Mouse (Mus musculus): ENCODE data around the gene Itga6.
A peak's percentile ranks its signal among the peaks of the same experiment; 100 is the strongest.

The Itga6 gene

GRCm38 (mm10) chr2:71863531-71864173, 118.2 kb downstream of the Itga6 start:
- DNase-seq = no peak

- no peak for DNase-seq
These were observed 119.6 kb downstream of the Itga6 start for GRCm38 (mm10) chr2:71865022-71865421.

GRCm38 (mm10) chr2:71865935-71866334, 120.5 kb downstream of the Itga6 start:
- no peak for DNase-seq

GRCm38 (mm10) chr2:71866565-71866964, 121.1 kb downstream of the Itga6 start:
- DNase-seq = no peak

- no peak for DNase-seq
These were observed 121.6 kb downstream of the Itga6 start for GRCm38 (mm10) chr2:71867019-71867418.

- peak; percentile 55 for DNase-seq
These were observed 122.1 kb downstream of the Itga6 start for GRCm38 (mm10) chr2:71867480-71867879.

GRCm38 (mm10) chr2:71868256-71868655, 122.8 kb downstream of the Itga6 start:
- DNase-seq = no peak

- no peak for DNase-seq
These were observed 126.7 kb downstream of the Itga6 start for GRCm38 (mm10) chr2:71872141-71872540.

- peak; percentile 99 for DNase-seq
These were observed 127.5 kb downstream of the Itga6 start, which contains the start of gene Pdk1 for GRCm38 (mm10) chr2:71872801-71873443. Gene Pdk1 (plus strand): TSS chr2:71873224.

GRCm38 (mm10) chr2:71873474-71874322, 128.3 kb downstream of the Itga6 start:
- DNase-seq = peak; percentile 75

- DNase-seq = no peak
These were observed 129.0 kb downstream of the Itga6 start for GRCm38 (mm10) chr2:71874422-71874821.

GRCm38 (mm10) chr2:71874836-71875235, 129.4 kb downstream of the Itga6 start:
- no peak for DNase-seq

- DNase-seq = no peak
These were observed 132.4 kb downstream of the Itga6 start for GRCm38 (mm10) chr2:71877865-71878264.

- no peak for DNase-seq
These were observed 133.0 kb downstream of the Itga6 start for GRCm38 (mm10) chr2:71878441-71878840.

GRCm38 (mm10) chr2:71878943-71879342, 133.5 kb downstream of the Itga6 start:
- no peak for DNase-seq

- no peak for DNase-seq
These were observed 137.7 kb downstream of the Itga6 start for GRCm38 (mm10) chr2:71882914-71883651.

GRCm38 (mm10) chr2:71887269-71887668, 141.9 kb downstream of the Itga6 start:
- DNase-seq = no peak

- no peak for DNase-seq
These were observed 143.0 kb downstream of the Itga6 start for GRCm38 (mm10) chr2:71888437-71888836.

GRCm38 (mm10) chr2:71891536-71891935, 146.1 kb downstream of the Itga6 start:
- no peak for DNase-seq

GRCm38 (mm10) chr2:71892741-71893349, 147.4 kb downstream of the Itga6 start:
- DNase-seq = peak; percentile 34

- no peak for DNase-seq
These were observed 150.3 kb downstream of the Itga6 start for GRCm38 (mm10) chr2:71895596-71896286.

GRCm38 (mm10) chr2:71897420-71897819, 152.0 kb downstream of the Itga6 start:
- DNase-seq = no peak

Measured in kidney, postnatal 10 days (tissue).